Mouse (Mus musculus): Measurements from ENCODE around the gene Usp48. TPM values are rescaled to one million over a fixed set of nuclear protein-coding genes. Genes with fewer than 3 reads are reported as not detected.
A peak's percentile ranks its signal among the peaks of the same experiment; 100 is the strongest.

Usp48 gene
- polyA plus RNA-seq, 1 experiment from 2014 or later = 76.8 TPM

GRCm38 (mm10) chr4:137695300-137695699 is 101.7 kb downstream of the Usp48 start:
- no peaks in the 10 kb centered on the region for H3K9me3 ChIP-seq (ENCODE audit: control insufficient read depth, low read length)
- WGBS = 81% methylated on average over 8 of the region's 8 CpGs
- no peaks in the 10 kb centered on the region for H3K4me1 ChIP-seq (ENCODE audit: control insufficient read depth, insufficient read depth, low read length)
- ATAC-seq (ENCODE audit: low FRiP score, low TSS enrichment) = no peak
- no peak overlapping the region for H3K4me3 ChIP-seq (replicated peaks; ENCODE audit: low read depth, low read length)
- no peaks in the 10 kb centered on the region for H3K36me3 ChIP-seq (ENCODE audit: control insufficient read depth, insufficient read depth, low read length)
- H3K27ac ChIP-seq (replicated peaks; ENCODE audit: low read depth, low read length) = no peak overlapping the region
- H3K9ac ChIP-seq (replicated peaks; ENCODE audit: low read length) = no peak overlapping the region
- H3K4me2 ChIP-seq (ENCODE audit: low read length) = no peak overlapping the region
- H3K27me3 ChIP-seq (ENCODE audit: control insufficient read depth, insufficient read depth, low read length) = no peaks in the 10 kb centered on the region
- DNase-seq = no peak

DNA sequence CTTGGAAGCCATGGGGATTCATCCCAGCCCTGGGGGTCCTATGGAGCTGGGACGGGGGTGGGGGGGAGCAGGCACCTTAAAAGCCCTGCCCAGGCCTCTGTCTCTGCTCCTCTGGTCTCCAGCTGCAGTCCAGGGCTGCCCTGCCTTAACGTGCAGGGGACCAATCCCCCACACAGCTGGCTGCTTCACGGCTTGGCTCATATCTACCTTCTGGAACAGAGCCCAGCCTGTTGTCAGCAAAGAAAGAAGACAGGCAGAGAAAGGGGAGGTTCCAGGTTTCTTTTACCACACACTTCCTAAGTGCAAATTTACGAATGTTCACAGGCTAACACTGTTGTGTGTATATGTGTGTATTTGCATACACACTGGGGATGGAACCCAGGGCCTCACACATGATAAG is 102.3 kb downstream of the Usp48 start:
- ATAC-seq (ENCODE audit: low FRiP score, low TSS enrichment) = no peak
- Histone ChIP-seq H3K9me3 (ENCODE audit: control insufficient read depth, low read length) (no peaks in the 10 kb centered on the region), H3K4me2 (ENCODE audit: low read length) (no peak overlapping the region), H3K27me3 (ENCODE audit: control insufficient read depth, insufficient read depth, low read length) (no peaks in the 10 kb centered on the region), H3K4me3 (replicated peaks; ENCODE audit: low read depth, low read length) (no peak overlapping the region), H3K36me3 (ENCODE audit: control insufficient read depth, insufficient read depth, low read length) (no peaks in the 10 kb centered on the region), H3K4me1 (ENCODE audit: control insufficient read depth, insufficient read depth, low read length) (no peaks in the 10 kb centered on the region), H3K27ac (replicated peaks; ENCODE audit: low read depth, low read length) (0 out of 2 replicates have a peak overlapping the region, but pooled peaks have one; percentile 8), H3K9ac (replicated peaks; ENCODE audit: low read length) (no peak overlapping the region)
- WGBS = 32% methylated on average over 4 of the region's 4 CpGs
- DNase-seq = peak; percentile 39

DNA sequence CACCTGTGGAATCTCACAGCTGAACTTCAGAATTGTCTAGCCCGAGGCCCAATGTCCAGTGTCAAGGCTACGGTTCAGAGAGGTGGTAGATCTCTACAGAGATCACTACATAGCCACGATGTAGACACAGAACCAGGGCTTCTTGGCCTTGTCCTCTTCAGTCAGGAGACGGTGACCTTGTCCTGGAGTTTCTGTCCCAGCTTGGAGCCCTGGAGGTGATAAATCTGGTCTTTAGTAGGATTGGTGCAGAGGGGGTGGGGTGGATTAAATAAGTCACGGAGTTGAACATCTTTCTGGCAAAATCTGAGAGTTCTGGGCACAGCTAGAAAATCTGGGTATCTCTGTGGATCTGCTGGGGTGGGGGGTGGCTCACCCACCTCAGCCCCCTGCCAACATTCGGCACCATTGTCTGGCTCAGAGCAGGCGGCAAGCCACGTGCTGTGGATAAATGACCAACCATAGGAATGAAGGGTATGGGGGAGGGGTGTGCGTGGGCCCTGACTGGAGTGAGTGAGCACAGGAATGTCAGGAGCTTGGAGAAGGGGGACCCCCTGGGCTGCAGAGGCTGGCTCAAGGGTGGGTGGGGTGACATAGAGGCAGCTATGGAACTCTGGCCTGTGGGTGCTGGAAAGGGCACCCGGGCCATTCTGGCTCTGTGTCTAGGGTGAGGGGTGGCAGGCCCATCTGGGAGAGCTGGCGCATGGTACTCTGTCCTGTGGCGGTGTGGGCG is 103.8 kb downstream of the Usp48 start:
- no peak for ATAC-seq (ENCODE audit: low FRiP score, low TSS enrichment)
- WGBS = 71% methylated on average over 13 of the region's 13 CpGs
- H3K27ac ChIP-seq (replicated peaks; ENCODE audit: low read depth, low read length) = no peak overlapping the region

GRCm38 (mm10) chr4:137698076-137698985 is 104.8 kb downstream of the Usp48 start:
- Histone ChIP-seq H3K4me2 (ENCODE audit: low read length) (no peak overlapping the region), H3K4me1 (ENCODE audit: control insufficient read depth, insufficient read depth, low read length) (no peaks in the 10 kb centered on the region), H3K27ac (replicated peaks; ENCODE audit: low read depth, low read length) (no peak overlapping the region), H3K4me3 (replicated peaks; ENCODE audit: low read depth, low read length) (no peak overlapping the region), H3K9me3 (ENCODE audit: control insufficient read depth, low read length) (no peaks in the 10 kb centered on the region), H3K36me3 (ENCODE audit: control insufficient read depth, insufficient read depth, low read length) (no peaks in the 10 kb centered on the region), H3K9ac (replicated peaks; ENCODE audit: low read length) (no peak overlapping the region), H3K27me3 (ENCODE audit: control insufficient read depth, insufficient read depth, low read length) (no peaks in the 10 kb centered on the region)
- DNase-seq (no peak), ATAC-seq (ENCODE audit: low FRiP score, low TSS enrichment) (no peak)
- WGBS = 89% methylated on average over 7 of the region's 7 CpGs

More for the DNA sequence above, 103.8 kb downstream of the Usp48 start:
- Histone ChIP-seq H3K9me3 (ENCODE audit: control insufficient read depth, low read length) (no peaks in the 10 kb centered on the region), H3K4me3 (replicated peaks; ENCODE audit: low read depth, low read length) (no peak overlapping the region), H3K36me3 (ENCODE audit: control insufficient read depth, insufficient read depth, low read length) (no peaks in the 10 kb centered on the region), H3K27me3 (ENCODE audit: control insufficient read depth, insufficient read depth, low read length) (no peaks in the 10 kb centered on the region), H3K4me2 (ENCODE audit: low read length) (no peak overlapping the region), H3K4me1 (ENCODE audit: control insufficient read depth, insufficient read depth, low read length) (no peaks in the 10 kb centered on the region), H3K9ac (replicated peaks; ENCODE audit: low read length) (no peak overlapping the region; the same call in 1 of the 2 replicates)
- DNase-seq = no peak

DNA sequence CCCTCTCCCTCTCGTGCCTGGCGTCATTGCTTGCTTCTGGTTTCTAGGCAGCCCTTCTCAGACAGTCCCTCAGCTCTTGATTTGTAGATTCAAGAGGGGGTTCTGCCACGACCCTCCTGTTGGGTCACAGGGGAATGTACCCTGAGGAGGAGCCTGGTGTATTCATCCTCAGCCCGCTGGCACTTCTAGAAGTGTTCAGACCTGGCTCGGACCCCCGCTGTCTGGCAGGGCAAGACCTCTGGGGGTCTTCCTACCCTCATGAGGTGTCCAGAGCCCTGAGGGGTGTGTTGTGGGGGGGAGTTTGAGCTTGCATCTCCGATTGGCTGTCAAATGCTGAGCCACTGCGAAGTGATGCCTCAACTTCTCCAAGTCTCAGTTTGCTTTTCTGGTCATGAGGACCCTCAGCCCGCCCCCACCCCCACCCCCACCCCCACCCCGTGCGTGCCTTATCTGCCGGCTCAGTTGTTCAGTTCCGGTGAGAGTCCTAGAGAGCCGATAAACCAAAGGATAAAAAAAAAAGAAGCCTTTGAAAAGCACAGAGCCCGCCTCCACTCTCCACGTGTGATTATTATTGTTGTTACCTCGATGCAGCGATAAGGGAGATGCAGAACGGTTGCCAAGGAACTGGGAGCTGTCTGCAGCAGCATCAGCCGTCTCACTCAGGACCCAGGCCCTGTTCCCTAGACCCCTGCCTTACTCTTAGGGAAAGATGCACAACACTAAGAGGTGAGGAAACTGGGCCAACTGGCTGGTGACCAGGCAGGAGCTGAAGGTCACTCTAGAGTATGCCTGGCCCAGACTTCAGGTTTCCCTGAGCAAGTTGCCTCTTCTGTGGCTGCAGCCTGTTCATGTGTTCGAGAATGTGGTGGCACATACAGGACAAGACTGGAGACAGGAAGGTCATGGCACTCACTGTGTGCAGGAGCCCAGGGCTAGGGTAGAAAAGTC is 106.0 kb downstream of the Usp48 start:
- DNase-seq = no peak
- no peak for ATAC-seq (ENCODE audit: low FRiP score, low TSS enrichment)
- Histone ChIP-seq H3K27me3 (ENCODE audit: control insufficient read depth, insufficient read depth, low read length) (no peaks in the 10 kb centered on the region), H3K4me3 (replicated peaks; ENCODE audit: low read depth, low read length) (no peak overlapping the region), H3K36me3 (ENCODE audit: control insufficient read depth, insufficient read depth, low read length) (no peaks in the 10 kb centered on the region), H3K4me2 (ENCODE audit: low read length) (no peak overlapping the region), H3K9me3 (ENCODE audit: control insufficient read depth, low read length) (no peaks in the 10 kb centered on the region), H3K4me1 (ENCODE audit: control insufficient read depth, insufficient read depth, low read length) (no peaks in the 10 kb centered on the region), H3K27ac (replicated peaks; ENCODE audit: low read depth, low read length) (no peak overlapping the region), H3K9ac (replicated peaks; ENCODE audit: low read length) (no peak overlapping the region)
- WGBS = 53% methylated on average over 21 of the region's 21 CpGs

GRCm38 (mm10) chr4:137700960-137701359 is 107.4 kb downstream of the Usp48 start:
- H3K36me3 ChIP-seq (ENCODE audit: control insufficient read depth, insufficient read depth, low read length) = no peaks in the 10 kb centered on the region
- no peak overlapping the region for H3K4me3 ChIP-seq (replicated peaks; ENCODE audit: low read depth, low read length)
- DNase-seq = no peak
- no peak for ATAC-seq (ENCODE audit: low FRiP score, low TSS enrichment)
- no peak overlapping the region for H3K9ac ChIP-seq (replicated peaks; ENCODE audit: low read length)
- H3K27ac ChIP-seq (replicated peaks; ENCODE audit: low read depth, low read length) = no peak overlapping the region
- H3K27me3 ChIP-seq (ENCODE audit: control insufficient read depth, insufficient read depth, low read length) = no peaks in the 10 kb centered on the region
- WGBS = 75% methylated on average over 6 of the region's 6 CpGs
- H3K9me3 ChIP-seq (ENCODE audit: control insufficient read depth, low read length) = no peaks in the 10 kb centered on the region
- no peaks in the 10 kb centered on the region for H3K4me1 ChIP-seq (ENCODE audit: control insufficient read depth, insufficient read depth, low read length)
- H3K4me2 ChIP-seq (ENCODE audit: low read length) = no peak overlapping the region

DNA sequence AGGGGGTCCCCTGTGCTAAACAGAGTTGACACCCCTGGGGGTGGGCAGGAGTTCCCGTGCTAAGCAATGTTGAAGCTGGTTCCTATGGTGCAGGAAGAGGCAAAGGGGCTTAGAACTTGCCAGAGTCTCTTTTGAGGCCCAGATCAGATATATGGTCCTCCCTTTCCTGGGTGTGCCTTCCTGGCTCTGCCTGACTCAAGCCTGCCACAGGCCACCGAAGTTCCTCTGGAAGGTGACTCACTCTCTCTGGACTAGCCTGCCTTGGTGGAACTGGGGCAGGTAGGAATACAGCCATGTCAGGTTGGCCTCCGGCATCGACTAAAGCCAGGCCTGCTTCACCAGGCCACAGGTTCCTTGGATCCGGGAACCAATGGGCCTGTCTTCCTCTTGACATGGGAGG is 109.5 kb downstream of the Usp48 start:
- Histone ChIP-seq H3K9ac (replicated peaks; ENCODE audit: low read length) (no peak overlapping the region), H3K27ac (replicated peaks; ENCODE audit: low read depth, low read length) (no peak overlapping the region), H3K4me1 (ENCODE audit: control insufficient read depth, insufficient read depth, low read length) (peaks cover 11% of the 10 kb centered on the region), H3K4me3 (replicated peaks; ENCODE audit: low read depth, low read length) (no peak overlapping the region), H3K4me2 (ENCODE audit: low read length) (no peak overlapping the region), H3K36me3 (ENCODE audit: control insufficient read depth, insufficient read depth, low read length) (no peaks in the 10 kb centered on the region), H3K9me3 (ENCODE audit: control insufficient read depth, low read length) (no peaks in the 10 kb centered on the region), H3K27me3 (ENCODE audit: control insufficient read depth, insufficient read depth, low read length) (no peaks in the 10 kb centered on the region)
- WGBS = 86% methylated on average over 5 of the region's 5 CpGs
- ATAC-seq (ENCODE audit: low FRiP score, low TSS enrichment) (no peak), DNase-seq (no peak)

DNA sequence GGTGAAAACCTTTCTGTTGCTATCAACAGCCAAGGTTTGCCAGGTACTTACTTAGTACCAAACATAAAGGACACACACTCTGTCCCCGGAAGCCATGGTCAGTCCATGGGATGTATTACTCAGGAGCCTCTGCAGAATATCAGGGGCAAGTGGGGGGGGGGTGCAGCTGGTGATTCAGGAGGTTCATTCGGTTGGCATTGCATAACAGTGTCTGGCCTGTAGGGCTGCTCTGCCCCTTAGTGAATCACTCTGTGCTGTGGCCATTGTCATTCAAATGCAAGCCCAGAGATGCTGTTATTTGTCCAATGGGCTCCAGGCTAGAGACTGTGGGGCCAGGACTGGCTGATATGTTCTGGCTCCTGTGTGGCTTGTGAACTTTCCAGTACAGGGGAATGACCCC is 111.0 kb downstream of the Usp48 start:
- 41% methylated on average over 2 of the region's 2 CpGs for WGBS
- Histone ChIP-seq H3K4me2 (ENCODE audit: low read length) (no peak overlapping the region), H3K27ac (replicated peaks; ENCODE audit: low read depth, low read length) (no peak overlapping the region), H3K4me1 (ENCODE audit: control insufficient read depth, insufficient read depth, low read length) (peaks cover 14% of the 10 kb centered on the region), H3K9ac (replicated peaks; ENCODE audit: low read length) (no peak overlapping the region), H3K4me3 (replicated peaks; ENCODE audit: low read depth, low read length) (no peak overlapping the region), H3K27me3 (ENCODE audit: control insufficient read depth, insufficient read depth, low read length) (no peaks in the 10 kb centered on the region), H3K36me3 (ENCODE audit: control insufficient read depth, insufficient read depth, low read length) (no peaks in the 10 kb centered on the region), H3K9me3 (ENCODE audit: control insufficient read depth, low read length) (no peaks in the 10 kb centered on the region)
- ATAC-seq (ENCODE audit: low FRiP score, low TSS enrichment) (no peak), DNase-seq (no peak)

Measured in midbrain, embryonic 14.5 days (tissue).